8 mouse cellular contexts compared by ENCODE assay signal in genomic region chr11:78165761-78166109, GRCm38 (mm10). TPM values are rescaled to one million over a fixed set of nuclear protein-coding genes. Genes with fewer than 3 reads are reported as not detected.
DNase-seq lines count a peak whose midpoint lies in the region; ATAC-seq lines count a peak whose summit lies in the region.

No protein-coding gene starts in this region.

- peaks cover 32% of the 10 kb centered on the region for H3K4me1 ChIP-seq in heart, embryonic 16.5 days (ENCODE audit: control insufficient read depth, insufficient read depth, low read length)
- H3K4me1 ChIP-seq in megakaryocyte, embryonic 14.5 days: peaks cover 78% of the 10 kb centered on the region

- no peaks in the 10 kb centered on the region for H3K9me3 ChIP-seq in heart, embryonic 16.5 days (replicated peaks; ENCODE audit: control insufficient read depth, low read length)
- no peaks in the 10 kb centered on the region for H3K9me3 ChIP-seq in megakaryocyte, embryonic 14.5 days

- WGBS in heart, embryonic 16.5 days: 2% methylated on average over 16 of the region's 16 CpGs

- peak overlapping the region; percentile 92 for H3K4me2 ChIP-seq in heart, embryonic 16.5 days (ENCODE audit: low read depth, low read length)

- peak; percentile 56 for DNase-seq in ovary, postnatal 14 days (ENCODE audit: low spot score)
- DNase-seq in ovary, postnatal 10 days (ENCODE audit: low spot score): no peak
- peak; percentile 62 for DNase-seq in cerebellum, adult 9-10 months
- peak; percentile 81 to 92 for DNase-seq in kidney, postnatal 25 days
- no peak for DNase-seq in thymus, postnatal 25 days
- DNase-seq in layer of hippocampus, adult 9-10 months (ENCODE audit: low spot score): no peak

- peak overlapping the region; percentile 87 for H3K4me3 ChIP-seq in heart, embryonic 16.5 days (ENCODE audit: low read length)
- H3K4me3 ChIP-seq in megakaryocyte, embryonic 14.5 days (replicated peaks): peak overlapping the region; percentile 96

- no peaks in the 10 kb centered on the region for H3K27me3 ChIP-seq in heart, embryonic 16.5 days (ENCODE audit: control insufficient read depth, insufficient read depth, low read length)
- H3K27me3 ChIP-seq in megakaryocyte, embryonic 14.5 days (replicated peaks): peaks cover 50% of the 10 kb centered on the region

- peaks cover 3% of the 10 kb centered on the region; the same call in 1 of the 2 replicates for H3K36me3 ChIP-seq in heart, embryonic 16.5 days (ENCODE audit: control insufficient read depth, insufficient read depth)
- H3K36me3 ChIP-seq in megakaryocyte, embryonic 14.5 days (replicated peaks; ENCODE audit: low read length): peaks cover 33% of the 10 kb centered on the region

- H3K9ac ChIP-seq in heart, embryonic 16.5 days (ENCODE audit: low read length): peak overlapping the region; percentile 95

- peak overlapping the region; percentile 93 for H3K27ac ChIP-seq in heart, embryonic 16.5 days (ENCODE audit: low read length)

- peak; percentile 10 for ATAC-seq in heart, embryonic 16.5 days (replicated peaks; ENCODE audit: extremely low read depth, insufficient read depth, low FRiP score)

RNA-seq across cellular contexts. Expression of gene Traf4, which starts 0.3 kb away (rescaled TPM):
- polyA plus RNA-seq in heart, embryonic 16.5 days (2015; fragmentation: Nextera tagmentation; extraction: Ambion mirVana): 37.3 and 39.1 TPM in 2 replicates
- polyA plus RNA-seq in megakaryocyte, embryonic 14.5 days (2012; ENCODE audit: insufficient read depth, low replicate concordance): 4.8 and 6.3 TPM in 2 replicates

RNA-seq across cellular contexts. Expression of gene Nek8, which starts 10.7 kb away (rescaled TPM):
- 17.7 TPM in 2 replicates for polyA plus RNA-seq in heart, embryonic 16.5 days (2015; fragmentation: Nextera tagmentation; extraction: Ambion mirVana)
- polyA plus RNA-seq in megakaryocyte, embryonic 14.5 days (2012; ENCODE audit: insufficient read depth, low replicate concordance): 1.3 and 2.2 TPM in 2 replicates

RNA-seq across cellular contexts. Expression of gene Tlcd1, which starts 10.8 kb away (rescaled TPM):
- polyA plus RNA-seq in heart, embryonic 16.5 days (2015; fragmentation: Nextera tagmentation; extraction: Ambion mirVana): 14.2 and 16.1 TPM in 2 replicates
- polyA plus RNA-seq in megakaryocyte, embryonic 14.5 days (2012; ENCODE audit: insufficient read depth, low replicate concordance): 35.9 and 67.9 TPM in 2 replicates

RNA-seq across cellular contexts. Expression of gene Rpl23a, which starts 17.6 kb away (rescaled TPM):
- 708 and 711 TPM in 2 replicates for polyA plus RNA-seq in heart, embryonic 16.5 days (2015; fragmentation: Nextera tagmentation; extraction: Ambion mirVana)
- 151 and 1,521 TPM in 2 replicates for polyA plus RNA-seq in megakaryocyte, embryonic 14.5 days (2012; ENCODE audit: insufficient read depth, low replicate concordance)

RNA-seq across cellular contexts. Expression of gene Rab34, which starts 22.5 kb away (rescaled TPM):
- 51.5 and 60.8 TPM in 2 replicates for polyA plus RNA-seq in heart, embryonic 16.5 days (2015; fragmentation: Nextera tagmentation; extraction: Ambion mirVana)
- polyA plus RNA-seq in megakaryocyte, embryonic 14.5 days (2012; ENCODE audit: insufficient read depth, low replicate concordance): 4.5 TPM in 1 of 2 replicates, not detected in the other

Comparison
In these comparisons a context has a peak if more than half of its experiments do, and no peak if none do; other contexts are left out.
1. DNase-seq: peak in ovary, postnatal 14 days (single experiment), cerebellum, adult 9-10 months (single experiment) and kidney, postnatal 25 days (2 of 2); none in ovary, postnatal 10 days (single experiment), thymus, postnatal 25 days (single experiment) and layer of hippocampus, adult 9-10 months (single experiment).